Mouse (Mus musculus) T-helper 1 cell (primary cell): ENCODE measurements at regions not wholly inside any gene's neighbourhood (a gene's known extent, or its start where the extent isn't known, plus 50 kb on each side); places are given as distances from the start of the nearest gene placed in this dataset.

Experiments used
- in situ Hi-C: fragments of 300-600 bp; cut with MboI, MseI; formaldehyde crosslinking; loops from one replicate; pipeline ENCODE4 v1.15.1; 2025; ENCODE audit warnings: high pct_unique_total_duplicates

GRCm38 (mm10) chr1:41410533-41410932, 605.1 kb downstream of the Tmem182 start:
- in situ Hi-C loops: no loop called here

GRCm38 (mm10) chr1:41411641-41412040, 606.2 kb downstream of the Tmem182 start:
- in situ Hi-C loops: no loop called here

DNA sequence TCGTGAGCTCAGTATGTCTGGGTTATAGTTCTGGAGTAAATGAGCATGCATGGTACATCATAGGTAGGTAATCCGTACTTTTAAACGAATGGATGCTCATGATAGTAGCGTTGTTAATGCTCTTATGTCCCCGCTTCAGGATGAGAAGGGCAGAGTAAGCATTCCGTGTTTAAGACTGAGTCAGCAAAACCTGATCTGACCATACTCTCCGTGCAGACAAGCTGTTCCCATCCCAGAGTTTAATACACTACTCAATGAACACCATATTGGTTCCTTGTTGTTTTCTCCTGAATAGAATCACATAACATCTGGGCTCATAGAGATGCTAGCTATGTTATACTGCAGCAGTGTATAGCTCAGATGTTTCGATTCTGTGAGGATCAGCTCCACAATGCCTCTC, 606.7 kb downstream of the Tmem182 start:
- in situ Hi-C loops: no loop called here

- in situ Hi-C loops: no loop called here
These were observed 615.3 kb downstream of the Tmem182 start for GRCm38 (mm10) chr1:41420489-41421327.

DNA sequence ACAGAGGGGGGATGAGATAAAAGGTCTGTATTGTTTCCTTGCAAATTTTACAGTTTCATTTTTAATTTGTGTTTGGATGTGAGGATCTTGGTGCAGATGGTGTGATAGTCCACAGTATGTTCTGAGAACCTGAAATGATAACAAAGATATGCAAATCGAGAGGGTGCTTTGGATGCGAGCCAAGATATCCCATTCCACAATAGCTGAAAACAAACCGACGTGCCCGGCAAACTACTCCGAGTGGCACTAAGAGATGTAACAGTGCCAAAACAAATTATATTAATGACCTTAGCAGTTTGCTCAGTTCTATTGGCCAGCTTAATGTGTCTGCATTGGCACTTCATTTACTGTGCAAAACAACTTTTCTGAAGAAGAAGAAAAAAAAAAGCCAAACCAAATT, 622.5 kb downstream of the Tmem182 start:
- in situ Hi-C loops: no loop called here

- in situ Hi-C loops: no loop called here
These were observed 625.8 kb downstream of the Tmem182 start for GRCm38 (mm10) chr1:41431127-41431690.

- in situ Hi-C loops: no loop called here
These were observed 630.0 kb downstream of the Tmem182 start for GRCm38 (mm10) chr1:41435379-41435778.

DNA sequence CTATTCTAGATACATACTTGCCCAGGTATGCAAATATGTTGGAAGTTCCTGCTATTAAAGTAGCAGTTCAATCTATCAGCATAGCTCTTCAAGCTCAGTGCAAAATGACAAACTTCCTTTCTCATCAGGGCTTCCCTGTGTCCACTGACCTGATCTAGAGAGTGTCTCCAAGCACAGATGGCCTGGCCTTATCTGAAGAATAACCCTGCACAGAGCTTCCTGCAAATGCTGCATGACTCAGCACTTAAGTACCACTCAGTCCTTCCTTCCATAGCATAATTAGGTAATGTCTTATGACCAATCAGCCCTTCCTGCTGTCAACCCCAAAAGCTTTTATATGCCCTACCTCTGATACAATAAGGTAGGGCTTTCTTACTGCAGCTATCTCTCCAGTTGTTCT, 644.6 kb downstream of the Tmem182 start:
- in situ Hi-C loops: no loop called here
